Mouse (Mus musculus) kidney, postnatal 4 days (tissue): ENCODE results near the gene Gng4.
A peak's percentile ranks its signal among the peaks of the same experiment; 100 is the strongest.

ENCODE experiments used
- DNase-seq, 2 experiments: peaks; one replicate each; pipeline ENCODE4 v3.0.0; 2021; ENCODE audit warnings: mixed read lengths in 2 of 2

The Gng4 gene

GRCm38 (mm10) chr13:13820234-13821123 is 36.6 kb downstream of the Gng4 start:
- DNase-seq = no peak

GRCm38 (mm10) chr13:13824946-13825345 is 41.1 kb downstream of the Gng4 start:
- no peak for DNase-seq

- DNase-seq = no peak
These were observed 42.7 kb downstream of the Gng4 start for GRCm38 (mm10) chr13:13826533-13826932.

GRCm38 (mm10) chr13:13828125-13828524 is 44.3 kb downstream of the Gng4 start:
- DNase-seq = no peak

GRCm38 (mm10) chr13:13830469-13831074 is 46.7 kb downstream of the Gng4 start:
- no peak for DNase-seq

- peak; percentile 21 to 30 for DNase-seq
These were observed 51.3 kb downstream of the Gng4 start for GRCm38 (mm10) chr13:13835180-13835579.

- no peak for DNase-seq
These were observed 61.2 kb downstream of the Gng4 start for GRCm38 (mm10) chr13:13845021-13845420.

GRCm38 (mm10) chr13:13847075-13847599 is 63.3 kb downstream of the Gng4 start:
- DNase-seq = no peak

GRCm38 (mm10) chr13:13857190-13857589 is 73.3 kb downstream of the Gng4 start:
- DNase-seq = no peak

GRCm38 (mm10) chr13:13862346-13862745 is 78.5 kb downstream of the Gng4 start:
- peak in 1 of 2 experiments; percentile 10 for DNase-seq

- peak; percentile 19 to 46 for DNase-seq
These were observed 79.1 kb downstream of the Gng4 start for GRCm38 (mm10) chr13:13862941-13863340.

GRCm38 (mm10) chr13:13866339-13866738 is 82.5 kb downstream of the Gng4 start:
- no peak for DNase-seq

GRCm38 (mm10) chr13:13867078-13867759 is 83.4 kb downstream of the Gng4 start:
- DNase-seq = peak; percentile 30 to 58

GRCm38 (mm10) chr13:13867922-13868321 is 84.1 kb downstream of the Gng4 start:
- DNase-seq = peak; percentile 44 to 60
